Mouse (Mus musculus) duodenum, adult 2 months (tissue): ENCODE results near the gene Cyp4a30b. TPM values are rescaled to one million over a fixed set of nuclear protein-coding genes. Genes with fewer than 3 reads are reported as not detected.

Experiments used
- polyA plus RNA-seq: library from polyadenylated mRNA; depleted of rRNA; stranded (reverse); fragments of >200 nt; gene quantifications from 2 replicates; pipeline ENCODE4 v1.2.3, GENCODE M21; 2012; ENCODE audit warnings: low replicate concordance; rRNA removed

Cyp4a30b gene
- not detected in 2 replicates for polyA plus RNA-seq

GRCm38 (mm10) chr4:115452304-115452703 lies at the start of gene Cyp4a30b:
Gene Cyp4a30b (plus strand): TSS chr4:115452604.

GRCm38 (mm10) chr4:115411324-115411723 lies 41.1 kb upstream of the Cyp4a30b start, which contains the start of gene Cyp4a12b:
Gene Cyp4a12b (plus strand): TSS chr4:115411624.

GRCm38 (mm10) chr4:115496001-115496400 lies 43.6 kb downstream of the Cyp4a30b start, which contains the start of gene Cyp4a14:
Gene Cyp4a14 (minus strand): TSS chr4:115496142.

GRCm38 (mm10) chr4:115518000-115518399 lies 65.6 kb downstream of the Cyp4a30b start, which contains the start of gene Cyp4a10:
Gene Cyp4a10 (plus strand): TSS chr4:115518264.

Other genes with a start within 250 kb of the Cyp4a30b start
- gene Cyp4a29, start 210.5 kb upstream of the Cyp4a30b start, polyA plus RNA-seq, result not detected in 2 replicates
- 0.18 TPM in 1 of 2 replicates, not detected in the other for gene Cyp4a12a, start 153.6 kb upstream of the Cyp4a30b start, polyA plus RNA-seq
- not detected in 2 replicates for gene Cyp4a12b, start 41.0 kb upstream of the Cyp4a30b start, polyA plus RNA-seq
- gene Cyp4a14, start 43.5 kb downstream of the Cyp4a30b start, polyA plus RNA-seq, result not detected in 2 replicates
- gene Cyp4a10, start 65.7 kb downstream of the Cyp4a30b start, polyA plus RNA-seq, result 0.58 and 15.0 TPM in 2 replicates
- 0.13 TPM in 1 of 2 replicates, not detected in the other for gene Cyp4a31, start 111.0 kb downstream of the Cyp4a30b start, polyA plus RNA-seq
- 2.3 TPM in 1 of 2 replicates, not detected in the other for gene Cyp4a32, start 148.4 kb downstream of the Cyp4a30b start, polyA plus RNA-seq
- 65.1 and 231 TPM in 2 replicates for gene Cyp4b1, start 195.1 kb downstream of the Cyp4a30b start, polyA plus RNA-seq